Mouse (Mus musculus): ENCODE results near the gene Foxp1.

The Foxp1 gene

DNA sequence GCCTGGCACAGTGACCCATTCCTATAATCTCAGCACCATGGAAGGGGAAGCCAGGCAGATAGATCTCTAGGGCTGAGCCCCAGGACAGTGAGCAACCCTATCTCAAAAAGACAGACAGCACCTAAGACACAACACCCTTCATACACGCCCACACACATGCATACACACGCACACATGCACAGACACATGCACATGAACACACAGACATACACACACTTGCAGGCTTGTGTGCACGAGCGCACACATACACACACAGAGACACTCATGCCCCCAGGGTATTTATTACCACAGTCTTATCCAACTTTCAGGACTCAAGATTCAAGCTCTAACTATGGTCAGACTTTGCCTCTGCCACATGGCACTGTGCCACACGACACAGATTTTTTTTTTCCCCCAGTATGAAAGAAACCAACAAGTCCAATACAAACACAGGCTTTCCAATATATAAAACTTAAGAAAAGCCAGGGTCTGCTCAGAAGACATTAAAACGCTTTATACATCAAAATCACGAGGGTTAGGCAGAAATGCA lies 38.3 kb downstream of the Foxp1 start:
- DNase-seq (ENCODE audit: low spot score), result no peak

- DNase-seq (ENCODE audit: low spot score), result peak; percentile 50
Measured at GRCm38 (mm10) chr6:99483556-99483955, 39.0 kb downstream of the Foxp1 start.

DNA sequence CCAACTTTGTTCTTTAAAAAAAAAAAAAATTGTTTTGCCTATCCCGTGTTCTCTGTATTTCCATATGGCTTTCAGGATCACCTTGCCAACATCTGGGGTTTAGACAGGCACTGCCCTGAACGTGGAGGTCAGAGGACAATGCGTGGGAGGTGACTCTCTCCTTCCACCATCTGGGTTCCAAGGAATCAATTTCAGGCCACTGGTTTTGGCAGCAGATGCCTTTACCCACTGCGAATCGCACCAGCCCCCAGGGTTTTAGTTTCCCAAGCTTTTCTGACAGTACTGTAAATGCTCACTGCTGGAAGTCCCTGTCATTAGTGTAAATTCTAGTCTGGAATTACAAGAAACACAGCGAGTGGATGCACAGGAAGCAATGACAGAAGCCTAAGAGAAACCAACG lies 41.0 kb downstream of the Foxp1 start:
- peak; percentile 39 for DNase-seq (ENCODE audit: low spot score)

DNA sequence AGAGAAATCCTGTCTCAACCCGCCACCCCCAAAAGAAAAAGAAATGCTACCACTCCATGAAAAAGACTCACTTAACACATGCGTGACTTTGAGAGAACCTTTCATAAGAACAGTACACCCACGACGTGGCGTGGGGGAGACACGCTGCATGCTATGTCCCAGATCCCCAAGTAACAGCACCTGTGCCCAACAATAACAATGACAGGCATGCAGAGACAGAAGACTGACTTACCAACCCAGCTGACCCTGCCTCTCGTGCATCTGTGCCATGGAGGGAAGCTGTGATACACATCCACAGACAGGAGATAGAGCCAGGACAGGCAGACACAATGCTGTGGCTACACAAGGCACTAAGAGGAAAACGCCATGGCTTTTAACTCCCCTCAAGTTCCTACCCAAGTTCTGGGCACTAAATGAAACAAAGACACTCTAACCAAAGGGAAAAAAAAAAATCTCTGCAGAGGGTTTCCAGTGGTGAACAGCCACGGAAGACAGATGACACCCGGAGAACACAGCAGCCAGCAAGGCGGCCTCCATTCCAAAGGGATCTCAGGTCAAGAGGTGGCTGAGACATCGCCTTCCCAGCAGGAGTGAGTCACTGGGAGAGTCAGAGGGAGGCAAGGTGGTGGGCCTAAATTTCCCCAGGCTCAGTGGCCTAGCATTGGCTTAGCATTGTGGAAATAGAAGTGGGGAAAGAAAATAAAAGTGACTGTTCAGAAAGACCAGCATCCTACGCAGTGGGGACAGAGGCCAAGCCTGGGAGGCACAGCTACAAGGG lies 43.5 kb downstream of the Foxp1 start:
- DNase-seq (ENCODE audit: low spot score), result no peak

- DNase-seq (ENCODE audit: low spot score), result no peak
Measured at GRCm38 (mm10) chr6:99475040-99475439, 47.5 kb downstream of the Foxp1 start.

GRCm38 (mm10) chr6:99470906-99471305 lies 51.6 kb downstream of the Foxp1 start:
- no peak for DNase-seq (ENCODE audit: low spot score)

GRCm38 (mm10) chr6:99469134-99469834 lies 53.2 kb downstream of the Foxp1 start:
- peak; percentile 26 for DNase-seq (ENCODE audit: low spot score)

DNA sequence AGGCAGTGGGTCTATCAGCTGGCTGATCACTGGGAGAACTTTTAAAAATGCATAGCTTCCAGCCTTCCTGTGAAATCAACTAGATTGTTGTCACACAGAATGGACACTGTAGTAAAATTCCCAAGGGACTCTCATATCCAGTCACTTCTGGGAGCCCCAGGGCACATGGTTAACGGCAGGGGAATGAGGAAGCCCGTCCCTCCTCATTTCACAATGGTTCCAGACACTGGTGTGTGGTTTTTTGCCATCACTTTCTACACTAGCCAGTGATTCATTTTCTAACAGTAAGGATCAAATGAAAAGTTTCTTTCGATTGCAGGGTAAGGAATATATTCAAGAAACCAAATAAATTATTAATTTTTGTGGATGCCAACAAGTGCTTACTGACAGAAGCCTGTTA lies 54.7 kb downstream of the Foxp1 start:
- no peak for DNase-seq (ENCODE audit: low spot score)

- DNase-seq (ENCODE audit: low spot score), result peak; percentile 74
Measured at GRCm38 (mm10) chr6:99467109-99467508, 55.4 kb downstream of the Foxp1 start.

- DNase-seq (ENCODE audit: low spot score), result no peak
Measured at GRCm38 (mm10) chr6:99466354-99466753, 56.2 kb downstream of the Foxp1 start.

GRCm38 (mm10) chr6:99464449-99464848 lies 58.1 kb downstream of the Foxp1 start:
- no peak for DNase-seq (ENCODE audit: low spot score)

DNA sequence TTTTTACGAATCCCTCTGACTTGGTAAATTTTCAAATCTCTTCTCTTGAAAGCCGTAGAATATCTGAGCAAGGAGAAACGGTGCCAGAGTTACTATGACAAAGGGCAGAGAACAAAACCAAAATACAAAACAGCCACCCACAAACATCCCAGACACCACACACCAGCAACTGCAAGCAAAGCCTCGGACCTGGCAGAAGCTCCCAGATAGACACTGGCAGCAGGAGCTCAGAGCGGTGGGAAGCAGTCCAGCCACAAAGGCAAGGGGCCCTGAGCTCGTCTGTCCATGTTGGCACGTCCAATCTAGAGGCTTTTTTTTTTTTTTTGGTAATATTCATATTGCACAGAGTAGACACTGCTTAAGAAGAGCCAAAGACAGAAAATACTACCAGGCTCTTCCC lies 58.6 kb downstream of the Foxp1 start:
- no peak for DNase-seq (ENCODE audit: low spot score)

DNA sequence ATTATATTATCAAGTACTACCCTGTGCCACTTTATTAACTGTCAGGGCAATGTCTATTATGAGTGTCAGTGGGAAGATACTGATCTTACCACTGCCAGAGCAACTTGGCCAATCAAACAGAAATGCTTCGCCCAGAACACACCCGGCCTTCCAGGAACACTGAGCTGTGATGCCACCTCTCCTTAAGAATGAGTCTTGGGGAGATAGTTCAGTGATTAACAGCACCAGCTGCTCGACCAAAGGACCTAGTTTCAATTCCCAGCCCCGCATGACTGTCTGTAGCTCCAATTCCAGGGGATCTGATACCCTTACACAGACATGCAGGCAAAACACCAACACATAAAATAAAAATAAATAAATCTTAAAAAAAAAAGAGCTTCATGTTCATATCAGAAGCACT lies 63.7 kb downstream of the Foxp1 start:
- DNase-seq (ENCODE audit: low spot score), result no peak

DNA sequence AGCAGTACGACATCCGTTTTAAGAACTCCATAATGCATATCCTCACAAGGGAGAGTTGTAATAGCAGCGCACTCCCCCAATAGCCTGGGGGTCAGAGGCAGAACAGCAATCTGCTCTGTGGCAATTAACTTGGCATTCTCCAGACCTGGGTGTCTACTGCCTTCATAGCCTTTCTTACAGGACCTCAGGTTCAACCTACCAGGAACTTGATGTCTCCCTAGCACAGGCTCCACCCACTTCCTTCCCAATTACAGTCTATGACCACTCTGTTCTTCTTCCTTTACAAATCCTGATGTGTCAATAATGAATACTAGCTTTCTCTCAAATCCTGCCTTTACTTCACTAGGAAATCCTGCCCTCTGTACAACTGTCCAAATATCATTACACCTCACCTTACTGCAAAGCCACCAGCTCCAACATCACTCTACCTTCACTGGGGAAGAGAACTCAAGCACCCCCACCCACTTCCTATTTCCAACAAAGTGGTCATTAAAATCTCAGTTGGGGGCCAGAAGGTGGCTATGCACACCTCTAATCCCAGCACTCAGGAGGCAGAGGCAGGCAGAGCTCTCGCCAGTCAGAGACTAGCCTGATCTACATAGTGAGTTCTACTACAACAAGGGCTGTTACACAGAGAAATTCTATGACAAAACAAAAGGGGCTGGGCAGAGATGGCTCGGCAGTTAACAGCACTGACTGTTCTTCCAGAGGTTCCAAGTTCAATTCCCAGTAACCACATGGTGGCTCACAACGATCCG lies 68.6 kb downstream of the Foxp1 start:
- DNase-seq (ENCODE audit: low spot score), result no peak

- DNase-seq (ENCODE audit: low spot score), result no peak
Measured at GRCm38 (mm10) chr6:99452638-99453185, 69.8 kb downstream of the Foxp1 start.

DNA sequence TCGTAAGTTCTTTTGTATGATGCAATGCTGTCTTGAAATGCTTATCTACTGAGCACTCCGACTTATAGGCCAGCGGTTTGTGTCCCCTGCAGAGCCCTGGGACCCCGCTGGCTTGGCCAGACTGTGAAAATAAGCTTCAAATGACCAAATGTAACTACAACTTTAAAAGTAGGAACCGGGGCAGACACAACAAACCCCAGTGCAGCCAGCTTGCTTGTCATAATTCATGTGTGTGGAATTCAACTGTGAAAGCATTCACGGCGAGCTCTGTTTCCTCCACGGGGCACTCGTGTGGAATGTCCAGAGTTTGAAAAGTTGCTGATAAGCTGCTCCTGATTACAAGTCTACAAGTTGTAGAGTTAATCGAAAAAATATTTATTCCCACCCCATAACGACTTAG lies 71.0 kb downstream of the Foxp1 start:
- peak; percentile 36 for DNase-seq (ENCODE audit: low spot score)

GRCm38 (mm10) chr6:99447447-99447846 lies 75.1 kb downstream of the Foxp1 start:
- no peak for DNase-seq (ENCODE audit: low spot score)

- DNase-seq (ENCODE audit: low spot score), result no peak
Measured at GRCm38 (mm10) chr6:99446801-99447415, 75.6 kb downstream of the Foxp1 start.

DNA sequence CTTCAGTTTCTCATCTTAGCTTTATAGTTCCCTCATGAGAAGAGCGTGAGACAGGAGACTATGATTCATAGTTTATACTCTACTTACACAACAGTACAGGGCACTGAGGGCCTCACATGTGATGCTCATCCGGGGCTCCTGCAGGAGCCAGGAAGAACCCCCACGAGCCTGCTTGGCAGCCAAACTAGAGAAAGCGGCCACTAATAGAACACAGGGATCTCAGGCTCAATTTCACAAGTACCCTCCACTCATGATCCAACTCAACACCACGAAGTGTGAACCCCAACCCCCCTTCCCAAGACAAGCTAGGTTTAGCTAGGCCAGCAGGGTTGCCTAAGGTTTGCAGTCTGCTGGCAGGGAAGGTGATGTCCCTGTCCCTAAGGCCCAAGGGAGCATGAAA lies 79.1 kb downstream of the Foxp1 start:
- DNase-seq (ENCODE audit: low spot score), result no peak

DNA sequence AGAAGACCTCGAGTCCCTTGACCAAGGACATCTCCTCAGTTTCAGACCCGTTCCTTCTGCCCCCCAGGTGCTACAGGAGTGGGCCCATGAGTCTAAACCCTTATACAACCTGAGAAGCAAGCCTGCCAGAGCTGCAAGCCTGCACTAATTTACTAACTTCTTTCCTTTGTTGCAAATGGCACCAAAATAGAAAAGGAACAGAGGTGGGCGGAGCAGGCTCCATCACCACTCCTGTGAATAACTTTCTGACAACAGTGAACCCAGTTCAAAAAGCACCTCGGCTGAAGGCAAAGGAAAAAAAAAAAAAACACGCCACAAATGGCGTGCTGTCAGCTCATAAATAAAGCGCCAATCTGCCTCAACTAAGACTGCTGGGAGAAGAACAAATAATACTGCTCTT lies 81.4 kb downstream of the Foxp1 start:
- DNase-seq (ENCODE audit: low spot score), result no peak

DNA sequence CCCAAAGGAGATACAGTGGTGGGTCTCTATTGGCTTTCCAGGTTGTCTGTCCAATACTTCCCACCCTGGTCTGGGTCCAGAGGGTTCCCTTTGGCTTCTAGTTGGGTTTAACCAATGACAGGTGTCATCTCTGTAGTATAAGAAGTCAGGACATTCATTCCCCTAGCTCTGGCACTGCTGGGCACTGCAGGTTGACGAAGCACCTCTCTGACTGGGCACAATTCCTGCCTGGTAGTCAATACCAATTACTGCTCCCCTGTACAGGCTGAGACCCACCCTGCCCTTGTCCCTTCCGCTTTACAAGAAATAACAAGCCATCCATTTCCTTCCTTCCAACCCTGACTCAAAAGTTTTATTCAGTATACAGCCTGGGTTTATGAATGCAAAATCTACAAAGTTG lies 81.9 kb downstream of the Foxp1 start:
- no peak for DNase-seq (ENCODE audit: low spot score)

- DNase-seq (ENCODE audit: low spot score), result peak; percentile 65
Measured at GRCm38 (mm10) chr6:99439878-99440361, 82.6 kb downstream of the Foxp1 start.

Data from embryo, embryonic 10.5 days (tissue).